ENCODE assay signal across 7 mouse cellular contexts in the genomic region with DNA sequence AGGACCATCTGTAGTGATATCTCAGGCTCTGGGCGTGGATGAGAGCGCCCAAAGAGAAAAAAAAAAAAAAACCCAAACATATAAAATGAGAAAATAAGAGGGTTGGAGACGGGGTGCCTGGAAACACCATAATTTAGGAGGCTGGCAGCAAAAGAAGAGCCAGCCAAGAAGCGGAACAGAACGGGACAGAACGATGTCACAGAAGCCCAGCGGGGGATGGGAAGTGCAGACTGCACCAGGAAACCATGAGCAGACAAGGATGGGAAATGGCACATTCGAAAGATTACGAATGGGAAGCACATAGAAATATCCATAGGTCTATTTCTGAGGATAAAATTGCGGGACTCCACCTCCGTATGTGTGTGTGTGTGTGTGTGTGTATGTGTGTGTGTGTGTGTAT.
"Had no signal": no experiment of that assay in that cellular context is flagged by ENCODE, and none has a peak within 500 bp of the region (broad histone marks: within the 10 kb centered on the region; RNA-seq: fewer than 3 reads in every experiment).

No protein-coding gene starts in this region.

- DNase-seq: kidney, adult 18-20 months; kidney, adult 9 months; kidney, postnatal 14 days; kidney, postnatal 4 days; liver, embryonic 13.5 days; lung, embryonic 14.5 days; thymus, adult 18-20 months had no signal
